Mouse (Mus musculus): ENCODE measurements around the gene Fbp2. TPM values are rescaled to one million over a fixed set of nuclear protein-coding genes. Genes with fewer than 3 reads are reported as not detected.

Fbp2 gene
- polyA plus RNA-seq, 1 experiment from 2014 or later, result not detected

Other genes with a start within 250 kb of the Fbp2 start
- gene 6720489N17Rik, start 234.2 kb downstream of the Fbp2 start, polyA plus RNA-seq (2014; fragmentation: Nextera tagmentation; extraction: Ambion mirVana), result 12.0 and 13.8 TPM in 2 replicates
- gene Platr25, start 97.7 kb downstream of the Fbp2 start, polyA plus RNA-seq (2014; fragmentation: Nextera tagmentation; extraction: Ambion mirVana), result 31.9 and 36.8 TPM in 2 replicates
- 11.8 and 12.7 TPM in 2 replicates for gene Gm5141, start 72.6 kb downstream of the Fbp2 start, polyA plus RNA-seq (2014; fragmentation: Nextera tagmentation; extraction: Ambion mirVana)
- gene Fbp1, start 29.9 kb upstream of the Fbp2 start, polyA plus RNA-seq (2014; fragmentation: Nextera tagmentation; extraction: Ambion mirVana), result not detected in 2 replicates
- 41.9 and 46.2 TPM in 2 replicates for gene 2010111I01Rik, start 106.5 kb upstream of the Fbp2 start, polyA plus RNA-seq (2014; fragmentation: Nextera tagmentation; extraction: Ambion mirVana)

All from hindbrain, embryonic 11.5 days (tissue).